Mouse (Mus musculus) C2C12 (cell line): Measurements from ENCODE around the gene Plekhs1.
"Not testable (repeated sequence)": the region's sequence is repeated elsewhere in the genome, so short reads cannot be mapped to it uniquely, and the experiment has no call there.

ENCODE experiments used
- CEBPB ChIP-seq: IDR thresholded peaks from one replicate; pipeline ENCODE4 v1.6.1; 2011; ENCODE audit warnings: low read depth, mild to moderate bottlenecking, control low read depth, moderate library complexity
- CTCF ChIP-seq: IDR thresholded peaks from one replicate; pipeline ENCODE4 v1.5.1; 2011; ENCODE audit not compliant: control insufficient read depth, insufficient read depth, insufficient read length
- MAX ChIP-seq: IDR thresholded peaks from one replicate; pipeline ENCODE4 v1.6.1; 2011; ENCODE audit warnings: mild to moderate bottlenecking, control low read depth
- MYOD1 ChIP-seq: IDR thresholded peaks from one replicate; pipeline ENCODE4 v1.6.1; 2011; ENCODE audit warnings: low read depth; ENCODE audit not compliant: control insufficient read depth, insufficient read length
- MYOG ChIP-seq: IDR thresholded peaks from one replicate; pipeline ENCODE4 v1.6.1; 2011; ENCODE audit not compliant: control insufficient read depth, insufficient read length; ENCODE audit errors: extremely low read depth
- USF1 ChIP-seq: IDR thresholded peaks from one replicate; pipeline ENCODE4 v1.6.1; 2011; ENCODE audit warnings: low read depth, mild to moderate bottlenecking, control low read depth, moderate library complexity

- TF ChIP-seq CTCF, CEBPB, USF1, MYOD1, MAX, MYOG: not testable (repeated sequence)
Measured at GRCm38 (mm10) chr19:56503069-56503468, 41.6 kb downstream of the Plekhs1 start.
